Mouse (Mus musculus) hindbrain, postnatal 0 days (tissue): ENCODE measurements at regions not wholly inside any gene's neighbourhood (a gene's known extent, or its start where the extent isn't known, plus 50 kb on each side); places are given as distances from the start of the nearest gene placed in this dataset.
A peak's percentile ranks its signal among the peaks of the same experiment; 100 is the strongest.

ENCODE experiments used
- ATAC-seq: fragments of 200-750 bp; cut with Nextera tagmentation; 2 replicates; pipeline ENCODE4 v1.8.0; 2017; ENCODE audit warnings: mild to moderate bottlenecking, moderate TSS enrichment, moderate library complexity
- DNase-seq: peaks from one replicate; pipeline ENCODE4 v3.0.0-alpha.2; 2015; ENCODE audit warnings: low spot score
- H3K27ac ChIP-seq: fragments of 300-500 bp; sonication (generic); 2 replicates; pipeline ENCODE4 v1.5.1; 2014; ENCODE audit warnings: mild to moderate bottlenecking
- H3K27me3 ChIP-seq: fragments of 300-500 bp; sonication (generic); 2 replicates; pipeline ENCODE4 v1.6.1; 2014; ENCODE audit warnings: low read length, mixed read lengths; ENCODE audit not compliant: insufficient read depth
- H3K36me3 ChIP-seq: fragments of 300-500 bp; sonication (generic); 2 replicates; pipeline ENCODE4 v1.6.1; 2014; ENCODE audit warnings: low read length, mixed read lengths; ENCODE audit not compliant: insufficient read depth
- H3K4me1 ChIP-seq: fragments of 300-500 bp; sonication (generic); 2 replicates; pipeline ENCODE4 v1.6.1; 2014; ENCODE audit warnings: antibody characterized with exemption, low read length, mixed read lengths; ENCODE audit not compliant: insufficient read depth
- H3K4me2 ChIP-seq: fragments of 300-500 bp; sonication (generic); 2 replicates; pipeline ENCODE4 v1.6.1; 2014; ENCODE audit warnings: low read depth, mild to moderate bottlenecking, low read length, moderate library complexity, mixed read lengths
- H3K4me3 ChIP-seq: fragments of 300-500 bp; sonication (generic); 2 replicates; pipeline ENCODE4 v1.5.1; 2014; ENCODE audit warnings: low read length
- H3K9ac ChIP-seq: fragments of 300-500 bp; sonication (generic); replicated peaks from 2 replicates; pipeline ENCODE4 v1.6.1; 2014; ENCODE audit warnings: mild to moderate bottlenecking, low read length, moderate library complexity, mixed read lengths
- H3K9me3 ChIP-seq: fragments of 300-500 bp; sonication (generic); 2 replicates; pipeline ENCODE4 v1.6.1; 2016; ENCODE audit warnings: low read length, mixed read lengths
- CTCF ChIP-seq: IDR thresholded peaks from 2 replicates; pipeline ENCODE4 v1.5.1; 2016; ENCODE audit warnings: antibody characterized with exemption, control low read depth, low read depth
- WGBS: fragments of 180-500 bp; shearing (Covaris S2); extraction: QIAGEN DNeasy Blood & Tissue Kit; methylation state at CpG from one replicate; pipeline ENCODE4 v1.1.7; 2014; 5-methylcytosine and 5-hydroxymethylcytosine counted together

GRCm38 (mm10) chr2:162784176-162784813 is 123.3 kb upstream of the Ptprt start:
- H3K4me2 ChIP-seq, result no peak overlapping the region
- 51% methylated on average over 8 of the region's 8 CpGs for WGBS
- TF ChIP-seq CTCF, result no peak
- DNase-seq (peak; percentile 24), ATAC-seq (no peak)
- H3K9ac ChIP-seq, result no peak overlapping the region
- no peaks in the 10 kb centered on the region for H3K4me1 ChIP-seq
- no peaks in the 10 kb centered on the region for H3K9me3 ChIP-seq
- no peaks in the 10 kb centered on the region for H3K36me3 ChIP-seq
- no peak overlapping the region for H3K27ac ChIP-seq
- no peaks in the 10 kb centered on the region for H3K27me3 ChIP-seq
- H3K4me3 ChIP-seq, result no peak overlapping the region

- WGBS, result 83% methylated on average over 6 of the region's 6 CpGs
- H3K9me3 ChIP-seq, result no peaks in the 10 kb centered on the region
- TF ChIP-seq CTCF, result no peak
- no peak overlapping the region for H3K4me2 ChIP-seq
- H3K9ac ChIP-seq, result no peak overlapping the region
- H3K4me1 ChIP-seq, result no peaks in the 10 kb centered on the region
- H3K27me3 ChIP-seq, result no peaks in the 10 kb centered on the region
- DNase-seq (no peak), ATAC-seq (no peak)
- H3K36me3 ChIP-seq, result no peaks in the 10 kb centered on the region
- no peak overlapping the region for H3K27ac ChIP-seq
- no peak overlapping the region for H3K4me3 ChIP-seq
Measured at GRCm38 (mm10) chr2:162781599-162781998, 120.7 kb upstream of the Ptprt start.

- Histone ChIP-seq H3K9ac (no peak overlapping the region), H3K4me2 (no peak overlapping the region), H3K27me3 (no peaks in the 10 kb centered on the region), H3K9me3 (no peaks in the 10 kb centered on the region), H3K4me1 (no peaks in the 10 kb centered on the region), H3K4me3 (no peak overlapping the region), H3K36me3 (no peaks in the 10 kb centered on the region), H3K27ac (no peak overlapping the region)
- 65% methylated on average over 5 of the region's 5 CpGs for WGBS
- TF ChIP-seq CTCF, result no peak
- DNase-seq (no peak), ATAC-seq (no peak)
Measured at GRCm38 (mm10) chr2:162776542-162776941, 115.6 kb upstream of the Ptprt start.

GRCm38 (mm10) chr2:162772520-162772919 is 111.6 kb upstream of the Ptprt start:
- H3K4me2 ChIP-seq, result no peak overlapping the region
- H3K9me3 ChIP-seq, result no peaks in the 10 kb centered on the region
- WGBS, result 88% methylated on average over 5 of the region's 5 CpGs

GRCm38 (mm10) chr2:162769711-162770428 is 108.9 kb upstream of the Ptprt start:
- Histone ChIP-seq H3K27me3 (no peaks in the 10 kb centered on the region), H3K9me3 (no peaks in the 10 kb centered on the region), H3K9ac (no peak overlapping the region), H3K36me3 (no peaks in the 10 kb centered on the region), H3K4me3 (no peak overlapping the region), H3K4me2 (no peak overlapping the region), H3K4me1 (no peaks in the 10 kb centered on the region), H3K27ac (no peak overlapping the region)
- TF ChIP-seq CTCF, result no peak
- ATAC-seq (no peak), DNase-seq (peak; percentile 12)
- 67% methylated on average over 6 of the region's 6 CpGs for WGBS

More at GRCm38 (mm10) chr2:162772520-162772919, 111.6 kb upstream of the Ptprt start:
- Histone ChIP-seq H3K9ac (no peak overlapping the region), H3K27me3 (no peaks in the 10 kb centered on the region), H3K27ac (no peak overlapping the region), H3K4me3 (no peak overlapping the region), H3K36me3 (no peaks in the 10 kb centered on the region), H3K4me1 (no peaks in the 10 kb centered on the region)
- ATAC-seq (no peak), DNase-seq (no peak)
- TF ChIP-seq CTCF, result no peak

GRCm38 (mm10) chr2:162764059-162764458 is 103.1 kb upstream of the Ptprt start:
- Histone ChIP-seq H3K36me3 (no peaks in the 10 kb centered on the region), H3K9me3 (no peaks in the 10 kb centered on the region), H3K9ac (no peak overlapping the region), H3K4me2 (no peak overlapping the region), H3K4me3 (no peak overlapping the region), H3K27me3 (no peaks in the 10 kb centered on the region; the same call in 1 of the 2 replicates), H3K27ac (no peak overlapping the region), H3K4me1 (no peaks in the 10 kb centered on the region)
- TF ChIP-seq CTCF, result no peak
- DNase-seq, result no peak
- 93% methylated on average over 6 of the region's 6 CpGs for WGBS
- no peak for ATAC-seq

- Histone ChIP-seq H3K9ac (no peak overlapping the region), H3K27me3 (no peaks in the 10 kb centered on the region), H3K27ac (no peak overlapping the region), H3K4me3 (no peak overlapping the region), H3K4me2 (no peak overlapping the region), H3K9me3 (no peaks in the 10 kb centered on the region), H3K36me3 (no peaks in the 10 kb centered on the region), H3K4me1 (peaks cover 5% of the 10 kb centered on the region; the same call in 1 of the 2 replicates)
- TF ChIP-seq CTCF, result no peak
- WGBS, result 74% methylated on average over 5 of the region's 5 CpGs
- DNase-seq (no peak), ATAC-seq (no peak)
Measured at GRCm38 (mm10) chr2:162740523-162740922, 79.6 kb upstream of the Ptprt start.
